Mouse (Mus musculus): ENCODE measurements around the gene Sept14. TPM values are rescaled to one million over a fixed set of nuclear protein-coding genes. Genes with fewer than 3 reads are reported as not detected.

Sept14 gene
- polyA plus RNA-seq, 1 experiment = not detected

DNA sequence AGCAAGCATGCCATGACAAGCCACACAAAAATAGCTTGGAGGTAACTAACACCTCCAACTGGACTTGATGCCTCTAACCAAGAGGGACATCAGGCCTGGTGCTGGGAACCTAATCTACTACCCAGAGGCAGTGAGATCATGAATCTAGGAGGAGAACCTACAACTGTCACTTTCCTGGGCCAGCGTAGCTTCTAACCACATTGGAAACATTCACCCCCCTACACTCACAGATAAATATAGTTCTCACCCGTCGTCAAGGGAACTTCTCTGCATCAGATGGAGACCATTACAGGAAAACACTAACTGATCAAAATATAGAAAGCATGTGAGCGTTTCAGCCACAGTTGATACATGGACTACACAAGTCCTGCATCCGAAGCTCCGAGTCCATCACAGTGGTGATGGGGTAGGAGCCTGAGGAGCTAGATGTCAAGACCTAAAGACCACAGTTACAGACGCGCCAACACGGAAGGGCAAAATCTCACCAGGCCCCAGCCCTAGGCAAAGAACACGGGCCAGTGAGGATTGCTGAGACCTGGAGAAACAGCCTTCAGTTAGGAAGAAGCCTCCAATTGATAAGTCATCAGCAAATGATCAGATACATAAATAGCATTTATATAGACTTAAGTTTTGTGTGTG is 41.9 kb downstream of the Sept14 start:
- WGBS = 76% methylated on average over 10 of the region's 10 CpGs
- TF ChIP-seq POLR2A (IDR thresholded peaks at IDR 0.05; ENCODE audit: borderline replicate concordance, control insufficient read depth, low read depth, low read length) = no peak
- no peak for TF ChIP-seq CTCF (IDR thresholded peaks at IDR 0.05; ENCODE audit: control insufficient read depth, insufficient read depth, low read length)
- Histone ChIP-seq H3K4me3 (replicated peaks; ENCODE audit: control insufficient read depth, low read depth, low read length) (no peak overlapping the region), H3K27ac (ENCODE audit: control insufficient read depth, insufficient read depth, low read depth, low read length, poor library complexity) (no peak overlapping the region), H3K4me1 (ENCODE audit: control insufficient read depth, insufficient read depth, low read length) (no peaks in the 10 kb centered on the region; the same call in 1 of the 2 replicates)

DNA sequence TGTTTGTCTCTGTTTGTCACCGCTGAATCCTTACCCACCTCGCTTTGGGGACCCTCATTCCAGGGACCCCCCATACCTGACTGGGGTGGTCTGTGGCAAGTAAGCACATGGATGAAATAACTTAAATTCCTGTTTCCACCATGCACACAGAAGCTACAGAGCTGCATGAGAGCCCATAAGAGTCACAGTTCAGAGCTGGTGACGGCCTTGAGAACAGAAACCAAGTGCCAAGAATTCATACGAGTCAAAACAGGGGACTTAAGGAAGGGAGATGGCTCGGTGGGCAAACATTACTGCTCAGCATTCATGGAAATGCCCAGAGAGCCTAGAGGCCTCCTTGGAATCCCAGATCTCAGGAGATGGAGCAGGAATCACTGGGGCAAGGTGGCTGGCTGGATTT is 44.2 kb downstream of the Sept14 start:
- H3K4me1 ChIP-seq (ENCODE audit: control insufficient read depth, insufficient read depth, low read length) = no peaks in the 10 kb centered on the region; the same call in 1 of the 2 replicates
- no peak overlapping the region for H3K27ac ChIP-seq (ENCODE audit: control insufficient read depth, insufficient read depth, low read depth, low read length, poor library complexity)
- H3K4me3 ChIP-seq (replicated peaks; ENCODE audit: control insufficient read depth, low read depth, low read length) = no peak overlapping the region
- 84% methylated on average over 5 of the region's 5 CpGs for WGBS
- TF ChIP-seq POLR2A (IDR thresholded peaks at IDR 0.05; ENCODE audit: borderline replicate concordance, control insufficient read depth, low read depth, low read length) (no peak), CTCF (IDR thresholded peaks at IDR 0.05; ENCODE audit: control insufficient read depth, insufficient read depth, low read length) (no peak)

DNA sequence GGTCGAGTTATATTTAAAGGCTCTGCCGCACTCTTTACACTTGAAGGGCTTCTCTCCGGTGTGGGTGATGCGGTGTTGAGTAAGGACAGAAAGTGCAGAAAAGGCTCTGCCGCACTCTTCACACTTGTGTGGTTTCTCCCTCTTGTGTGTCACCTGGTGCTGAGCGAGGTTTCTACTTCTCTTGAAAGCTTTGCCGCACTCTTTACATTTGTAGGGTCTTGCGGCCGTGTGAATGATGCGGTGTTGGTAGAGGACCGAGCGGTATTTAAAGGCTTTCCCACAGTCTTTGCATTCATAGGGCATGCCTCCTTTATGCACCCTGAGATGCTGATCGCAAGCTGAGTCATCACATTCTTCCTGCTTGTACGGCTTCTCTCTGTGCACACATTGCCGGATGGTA is 50.4 kb downstream of the Sept14 start:
- Histone ChIP-seq H3K4me3 (replicated peaks; ENCODE audit: control insufficient read depth, low read depth, low read length) (no peak overlapping the region), H3K27ac (ENCODE audit: control insufficient read depth, insufficient read depth, low read depth, low read length, poor library complexity) (no peak overlapping the region), H3K4me1 (ENCODE audit: control insufficient read depth, insufficient read depth, low read length) (no peaks in the 10 kb centered on the region)
- TF ChIP-seq POLR2A (IDR thresholded peaks at IDR 0.05; ENCODE audit: borderline replicate concordance, control insufficient read depth, low read depth, low read length) (no peak), CTCF (IDR thresholded peaks at IDR 0.05; ENCODE audit: control insufficient read depth, insufficient read depth, low read length) (no peak)
- 91% methylated on average over 15 of the region's 15 CpGs for WGBS

DNA sequence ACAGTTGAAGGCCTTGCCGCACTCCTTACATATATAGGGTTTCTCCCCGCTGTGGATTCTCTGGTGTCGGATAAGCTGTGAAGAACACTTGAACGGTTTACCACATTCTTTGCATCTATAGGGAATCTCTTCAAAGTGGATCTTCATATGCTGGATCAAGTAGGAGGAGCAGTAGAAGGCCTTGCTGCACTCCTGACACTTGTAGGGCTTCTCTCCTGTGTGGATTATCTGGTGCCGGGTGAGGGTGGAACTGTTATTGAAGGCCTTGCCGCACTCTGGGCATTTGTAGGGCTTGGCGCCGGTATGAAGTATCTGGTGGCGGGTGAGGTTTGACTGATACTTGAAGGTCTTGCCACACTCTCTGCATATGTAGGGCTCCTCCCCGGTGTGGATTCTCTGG is 51.3 kb downstream of the Sept14 start:
- Histone ChIP-seq H3K4me3 (replicated peaks; ENCODE audit: control insufficient read depth, low read depth, low read length) (no peak overlapping the region), H3K27ac (ENCODE audit: control insufficient read depth, insufficient read depth, low read depth, low read length, poor library complexity) (no peak overlapping the region), H3K4me1 (ENCODE audit: control insufficient read depth, insufficient read depth, low read length) (no peaks in the 10 kb centered on the region)
- TF ChIP-seq CTCF (IDR thresholded peaks at IDR 0.05; ENCODE audit: control insufficient read depth, insufficient read depth, low read length) = no peak
- TF ChIP-seq POLR2A (IDR thresholded peaks at IDR 0.05; ENCODE audit: borderline replicate concordance, control insufficient read depth, low read depth, low read length) = no peak
- WGBS = 95% methylated on average over 10 of the region's 10 CpGs

DNA sequence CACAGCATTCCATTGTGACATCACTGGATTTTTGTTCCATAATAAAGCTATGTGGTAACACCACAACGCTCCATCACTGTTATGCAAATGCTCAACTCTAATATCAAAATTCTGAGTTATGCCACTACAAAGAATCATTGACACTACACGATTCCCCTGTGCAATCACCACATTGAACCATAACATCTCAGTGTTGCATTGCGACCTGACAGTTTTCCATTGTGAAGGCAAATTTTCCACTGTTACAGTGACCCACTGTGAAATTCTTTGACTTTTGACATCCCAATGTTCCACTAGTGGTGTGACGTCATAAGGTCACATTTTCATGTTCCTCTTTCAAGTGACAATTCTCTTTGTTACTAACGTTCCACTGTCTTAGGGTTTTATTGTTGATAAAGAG is 57.5 kb downstream of the Sept14 start:
- Histone ChIP-seq H3K4me1 (ENCODE audit: control insufficient read depth, insufficient read depth, low read length) (no peaks in the 10 kb centered on the region), H3K4me3 (replicated peaks; ENCODE audit: control insufficient read depth, low read depth, low read length) (no peak overlapping the region), H3K27ac (ENCODE audit: control insufficient read depth, insufficient read depth, low read depth, low read length, poor library complexity) (no peak overlapping the region)
- 71% methylated on average over 5 of the region's 5 CpGs for WGBS
- TF ChIP-seq POLR2A (IDR thresholded peaks at IDR 0.05; ENCODE audit: borderline replicate concordance, control insufficient read depth, low read depth, low read length) (no peak), CTCF (IDR thresholded peaks at IDR 0.05; ENCODE audit: control insufficient read depth, insufficient read depth, low read length) (no peak)

Other genes with a start within 250 kb of the Sept14 start
- gene Sfswap, start 207.3 kb downstream of the Sept14 start, polyA plus RNA-seq (2011; ENCODE audit: insufficient read depth, insufficient read length, low replicate concordance, missing spikeins) = 61.2 and 111 TPM in 2 replicates
- gene Mmp17, start 124.3 kb downstream of the Sept14 start, polyA plus RNA-seq (2011; ENCODE audit: insufficient read depth, insufficient read length, low replicate concordance, missing spikeins) = 0.20 TPM in 1 of 2 replicates, not detected in the other
- 1.5 TPM in 1 of 2 replicates, not detected in the other for gene Zfp11, start 38.4 kb downstream of the Sept14 start, polyA plus RNA-seq (2011; ENCODE audit: insufficient read depth, insufficient read length, low replicate concordance, missing spikeins)
- 46.9 and 47.0 TPM in 2 replicates for gene Mrps17, start 7.0 kb upstream of the Sept14 start, polyA plus RNA-seq (2011; ENCODE audit: insufficient read depth, insufficient read length, low replicate concordance, missing spikeins)
- 18.7 and 24.9 TPM in 2 replicates for gene Nipsnap2, start 16.6 kb upstream of the Sept14 start, polyA plus RNA-seq (2011; ENCODE audit: insufficient read depth, insufficient read length, low replicate concordance, missing spikeins)
- 4.3 and 11.1 TPM in 2 replicates for gene Psph, start 78.9 kb upstream of the Sept14 start, polyA plus RNA-seq (2011; ENCODE audit: insufficient read depth, insufficient read length, low replicate concordance, missing spikeins)
- 7.7 and 16.3 TPM in 2 replicates for gene Sumf2, start 138.5 kb upstream of the Sept14 start, polyA plus RNA-seq (2011; ENCODE audit: insufficient read depth, insufficient read length, low replicate concordance, missing spikeins)
- 657 and 717 TPM in 2 replicates for gene Chchd2, start 179.0 kb upstream of the Sept14 start, polyA plus RNA-seq (2011; ENCODE audit: insufficient read depth, insufficient read length, low replicate concordance, missing spikeins)
- gene Zbed5, start 187.2 kb upstream of the Sept14 start, polyA plus RNA-seq (2011; ENCODE audit: insufficient read depth, insufficient read length, low replicate concordance, missing spikeins) = 1.5 TPM in 1 of 2 replicates, not detected in the other
- 6.4 TPM in 1 of 2 replicates, not detected in the other for gene Phkg1, start 190.0 kb upstream of the Sept14 start, polyA plus RNA-seq (2011; ENCODE audit: insufficient read depth, insufficient read length, low replicate concordance, missing spikeins)
- gene Nupr1l, start 200.0 kb upstream of the Sept14 start, polyA plus RNA-seq (2011; ENCODE audit: insufficient read depth, insufficient read length, low replicate concordance, missing spikeins) = not detected in 2 replicates
- gene Vkorc1l1, start 233.5 kb upstream of the Sept14 start, polyA plus RNA-seq (2011; ENCODE audit: insufficient read depth, insufficient read length, low replicate concordance, missing spikeins) = 14.4 and 15.2 TPM in 2 replicates